Mouse (Mus musculus) left cerebral cortex, adult 18-20 months (tissue): ENCODE results near the gene Fdps. TPM values are rescaled to one million over a fixed set of nuclear protein-coding genes. Genes with fewer than 3 reads are reported as not detected.

Experiments
- total RNA-seq, 2 experiments: library from RNA; stranded (reverse); gene quantifications; 2 replicates each; pipeline ENCODE4 v1.2.3; 2021

Fdps gene
- total RNA-seq, 2 experiments from 2014 or later: 110 to 111 TPM

Other genes starting within 250 kb of the Fdps start
- gene Msto1, start 188.0 kb downstream of the Fdps start, total RNA-seq: 10 to 100 TPM; 20.6 to 22.5 TPM
- gene Ash1l, start 151.3 kb downstream of the Fdps start, total RNA-seq: 10 to 100 TPM; 90.9 to 92.2 TPM
- gene Dap3, start 150.8 kb downstream of the Fdps start, total RNA-seq: 100 to 1,000 TPM in 1 of 2 experiments, 10 to 100 TPM in 1; 98.4 to 105 TPM
- 100 to 1,000 TPM; 186 to 198 TPM for gene Rusc1, start 8.6 kb downstream of the Fdps start, total RNA-seq
- not detected for gene Gm43738, start 860 bp downstream of the Fdps start, total RNA-seq
- not detected for gene Pklr, start 34.2 kb upstream of the Fdps start, total RNA-seq
- gene Hcn3, start 58.2 kb upstream of the Fdps start, total RNA-seq: 10 to 100 TPM; 14.4 to 21.9 TPM
- gene Clk2, start 62.8 kb upstream of the Fdps start, total RNA-seq: 10 to 100 TPM; 40.9 to 45.0 TPM
- gene Scamp3, start 75.5 kb upstream of the Fdps start, total RNA-seq: 10 to 100 TPM; 63.2 to 63.7 TPM
- gene Fam189b, start 81.2 kb upstream of the Fdps start, total RNA-seq: 10 to 100 TPM; 48.1 to 58.5 TPM
- gene Gba, start 101.0 kb upstream of the Fdps start, total RNA-seq: 10 to 100 TPM; 61.5 to 64.9 TPM
- 10 to 100 TPM; 16.0 to 19.4 TPM for gene Thbs3, start 113.2 kb upstream of the Fdps start, total RNA-seq
- 10 to 100 TPM; 83.2 to 97.1 TPM for gene Mtx1, start 125.1 kb upstream of the Fdps start, total RNA-seq
- under 1 TPM; 0.45 to 0.63 TPM for gene Muc1, start 127.1 kb upstream of the Fdps start, total RNA-seq
- gene Krtcap2, start 144.0 kb upstream of the Fdps start, total RNA-seq: 10 to 100 TPM; 66.0 to 67.7 TPM
- 10 to 100 TPM; 76.1 to 77.1 TPM for gene Trim46, start 144.3 kb upstream of the Fdps start, total RNA-seq
- gene Dpm3, start 157.4 kb upstream of the Fdps start, total RNA-seq: 10 to 100 TPM; 56.5 to 56.6 TPM
- 10 to 100 TPM; 35.2 to 35.8 TPM for gene Slc50a1, start 168.6 kb upstream of the Fdps start, total RNA-seq
- gene Efna1, start 179.2 kb upstream of the Fdps start, total RNA-seq: 1 to 10 TPM; 5.9 to 8.3 TPM
- gene Efna3, start 221.0 kb upstream of the Fdps start, total RNA-seq: 10 to 100 TPM; 58.3 to 60.8 TPM
- gene Efna4, start 236.1 kb upstream of the Fdps start, total RNA-seq: under 1 TPM in 1 of 2 experiments, not detected in 1; 0.28 TPM
- 100 to 1,000 TPM in 1 of 2 experiments, 10 to 100 TPM in 1; 99.8 to 102 TPM for gene Adam15, start 248.0 kb upstream of the Fdps start, total RNA-seq